Mouse (Mus musculus) forebrain, postnatal 0 days (tissue): ENCODE results near the gene Cdc20. TPM values are rescaled to one million over a fixed set of nuclear protein-coding genes. Genes with fewer than 3 reads are reported as not detected.
A peak's percentile ranks its signal among the peaks of the same experiment; 100 is the strongest.

Experiments
- ATAC-seq: fragments of 200-750 bp; cut with Nextera tagmentation; 2 replicates; pipeline ENCODE4 v1.8.0; 2017; ENCODE audit warnings: mild to moderate bottlenecking, moderate library complexity
- DNase-seq: peaks from one replicate; pipeline ENCODE4 v3.0.0-alpha.2; 2015
- H3K27ac ChIP-seq: fragments of 300-500 bp; sonication (generic); 2 replicates; pipeline ENCODE4 v1.5.1; 2014; ENCODE audit warnings: low read depth, mild to moderate bottlenecking, antibody characterized with exemption, low read length, moderate library complexity, mixed read lengths
- H3K27me3 ChIP-seq: fragments of 300-500 bp; sonication (generic); 2 replicates; pipeline ENCODE4 v1.6.1; 2014; ENCODE audit warnings: mild to moderate bottlenecking, low read length, mixed read lengths; ENCODE audit not compliant: insufficient read depth
- H3K36me3 ChIP-seq: fragments of 300-500 bp; sonication (generic); 2 replicates; pipeline ENCODE4 v1.6.1; 2014; ENCODE audit warnings: mild to moderate bottlenecking, moderate library complexity; ENCODE audit not compliant: insufficient read depth
- H3K4me1 ChIP-seq: fragments of 300-500 bp; sonication (generic); 2 replicates; pipeline ENCODE4 v1.6.1; 2014; ENCODE audit warnings: antibody characterized with exemption; ENCODE audit not compliant: insufficient read depth
- H3K4me2 ChIP-seq: fragments of 300-500 bp; sonication (generic); 2 replicates; pipeline ENCODE4 v1.6.1; 2014; ENCODE audit warnings: low read depth, mild to moderate bottlenecking, moderate library complexity
- H3K4me3 ChIP-seq: fragments of 300-500 bp; sonication (generic); 2 replicates; pipeline ENCODE4 v1.5.1; 2014; ENCODE audit warnings: low read depth, low read length, mixed read lengths
- H3K9ac ChIP-seq: fragments of 300-500 bp; sonication (generic); 2 replicates; pipeline ENCODE4 v1.6.1; 2014; ENCODE audit warnings: mild to moderate bottlenecking
- H3K9me3 ChIP-seq: fragments of 300-500 bp; sonication (generic); 2 replicates; pipeline ENCODE4 v1.6.1; 2016; ENCODE audit warnings: low read length
- CTCF ChIP-seq: sonication (generic); IDR thresholded peaks from 2 replicates; pipeline ENCODE4 v1.5.1; 2016; ENCODE audit warnings: antibody characterized with exemption, control low read depth, low read depth
- WGBS: fragments of 180-500 bp; shearing (Covaris S2); extraction: QIAGEN DNeasy Blood & Tissue Kit; methylation state at CpG from one replicate; pipeline ENCODE4 v1.1.7; 2014; 5-methylcytosine and 5-hydroxymethylcytosine counted together
- polyA plus RNA-seq: library from polyadenylated mRNA; unstranded; fragments of >200 nt; fragmentation: Nextera tagmentation; extraction: Ambion mirVana; gene quantifications from 2 replicates; pipeline ENCODE4 v1.2.1, GENCODE M21; 2015
- total RNA-seq: library from RNA; depleted of rRNA; stranded (reverse); fragments of >200 nt; gene quantifications from 2 replicates; pipeline ENCODE4 v1.2.3, GENCODE M21; 2014

Gene Cdc20
- total and polyA plus RNA-seq, 2 experiments from 2014 or later = 21.6 to 24.1 TPM

GRCm38 (mm10) chr4:118421384-118421783 is 15.8 kb downstream of the Cdc20 start:
- no peaks in the 10 kb centered on the region for H3K9me3 ChIP-seq
- H3K9ac ChIP-seq = no peak overlapping the region
- no peak overlapping the region for H3K27ac ChIP-seq
- H3K27me3 ChIP-seq = no peaks in the 10 kb centered on the region
- no peak overlapping the region for H3K4me2 ChIP-seq
- 98% methylated on average over 3 of the region's 3 CpGs for WGBS
- TF ChIP-seq CTCF = no peak
- DNase-seq (no peak), ATAC-seq (no peak)
- H3K4me1 ChIP-seq = no peaks in the 10 kb centered on the region
- peaks cover 49% of the 10 kb centered on the region for H3K36me3 ChIP-seq
- no peak overlapping the region for H3K4me3 ChIP-seq

DNA sequence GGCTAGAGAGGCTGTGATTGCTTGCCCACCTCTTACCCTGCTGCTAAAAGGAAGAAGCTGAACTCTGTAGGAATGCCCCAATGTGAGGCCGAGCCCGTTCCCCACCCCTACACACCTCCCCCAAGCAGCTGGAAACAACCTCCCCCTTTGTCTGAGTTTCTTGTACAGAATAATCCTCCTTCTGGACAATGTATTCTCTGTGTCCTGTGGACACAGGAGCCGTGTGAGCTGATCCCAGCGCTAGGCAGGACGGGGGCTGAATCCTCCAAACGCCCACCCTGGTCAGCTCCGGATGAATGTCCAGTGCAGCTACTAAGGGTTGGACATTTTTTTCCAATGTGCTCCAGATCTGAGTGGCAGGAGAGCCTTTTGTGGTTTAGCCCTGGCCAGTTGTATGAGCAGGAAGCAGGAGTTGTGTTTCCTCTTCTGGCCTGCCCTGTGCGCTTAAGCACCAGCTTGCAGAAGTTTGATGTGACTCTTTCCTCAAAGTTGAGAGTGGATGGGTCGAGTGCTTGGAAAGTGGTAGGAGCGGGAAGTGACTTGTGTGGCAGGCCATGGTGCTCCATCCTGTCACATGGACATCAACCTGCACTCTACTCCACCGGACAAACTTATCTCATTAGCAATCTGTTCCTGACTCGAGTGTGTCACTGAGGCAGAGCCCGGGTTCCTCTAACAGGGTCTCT is 19.9 kb downstream of the Cdc20 start:
- Histone ChIP-seq H3K27ac (no peak overlapping the region), H3K9me3 (no peaks in the 10 kb centered on the region), H3K9ac (no peak overlapping the region), H3K36me3 (peaks cover 85% of the 10 kb centered on the region), H3K4me2 (no peak overlapping the region), H3K4me1 (no peaks in the 10 kb centered on the region), H3K4me3 (no peak overlapping the region), H3K27me3 (no peaks in the 10 kb centered on the region)
- ATAC-seq = peak; percentile 43; the same call in 1 of the 2 replicates
- WGBS = 76% methylated on average over 13 of the region's 13 CpGs
- no peak for TF ChIP-seq CTCF
- no peak for DNase-seq

DNA sequence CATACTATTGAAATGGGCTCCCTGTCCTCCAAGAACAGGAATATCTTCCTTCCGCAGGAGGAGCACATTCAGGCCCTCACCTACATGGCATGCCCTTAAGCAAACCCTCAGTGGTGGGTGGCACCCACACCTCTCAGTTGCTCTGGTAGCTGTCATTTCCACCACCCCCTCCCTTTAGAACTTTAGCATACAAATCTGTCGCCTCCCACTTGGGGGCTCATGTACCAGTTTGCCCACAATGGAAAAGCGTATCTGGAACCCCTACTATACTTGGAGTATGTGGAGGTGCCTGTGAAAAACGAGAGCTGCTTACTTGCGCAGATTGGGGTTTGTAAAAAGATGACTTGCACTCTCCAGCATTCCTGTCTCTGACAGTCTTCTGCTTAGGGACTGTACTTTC is 20.8 kb downstream of the Cdc20 start:
- Histone ChIP-seq H3K4me1 (no peaks in the 10 kb centered on the region), H3K4me2 (no peak overlapping the region), H3K36me3 (peaks cover 89% of the 10 kb centered on the region), H3K27ac (no peak overlapping the region), H3K9me3 (no peaks in the 10 kb centered on the region), H3K27me3 (no peaks in the 10 kb centered on the region), H3K9ac (no peak overlapping the region), H3K4me3 (no peak overlapping the region)
- no peak for ATAC-seq
- 94% methylated on average over 5 of the region's 5 CpGs for WGBS
- no peak for TF ChIP-seq CTCF
- no peak for DNase-seq

- no peak for ATAC-seq
- no peaks in the 10 kb centered on the region for H3K9me3 ChIP-seq
- no peak for DNase-seq
- no peak overlapping the region for H3K4me2 ChIP-seq
- no peaks in the 10 kb centered on the region for H3K4me1 ChIP-seq
- no peak overlapping the region for H3K27ac ChIP-seq
- no peak for TF ChIP-seq CTCF
- 90% methylated on average over 2 of the region's 2 CpGs for WGBS
- peaks cover 88% of the 10 kb centered on the region for H3K36me3 ChIP-seq
- no peak overlapping the region for H3K9ac ChIP-seq
- no peaks in the 10 kb centered on the region for H3K27me3 ChIP-seq
- no peak overlapping the region for H3K4me3 ChIP-seq
Observed at GRCm38 (mm10) chr4:118415779-118416178, 21.4 kb downstream of the Cdc20 start.

GRCm38 (mm10) chr4:118413553-118413952 is 23.6 kb downstream of the Cdc20 start:
- ATAC-seq (no peak), DNase-seq (no peak)
- Histone ChIP-seq H3K4me1 (0 out of 2 replicates have a peak, but pooled peaks cover 6% of the 10 kb centered on the region), H3K4me3 (no peak overlapping the region), H3K9me3 (no peaks in the 10 kb centered on the region), H3K4me2 (no peak overlapping the region), H3K36me3 (peaks cover 72% of the 10 kb centered on the region), H3K9ac (no peak overlapping the region), H3K27me3 (no peaks in the 10 kb centered on the region), H3K27ac (no peak overlapping the region)
- TF ChIP-seq CTCF = no peak
- 92% methylated on average over 5 of the region's 5 CpGs for WGBS

- ATAC-seq = no peak
Observed at GRCm38 (mm10) chr4:118410871-118411270, 26.3 kb downstream of the Cdc20 start.

GRCm38 (mm10) chr4:118409142-118409900 is 27.8 kb downstream of the Cdc20 start, which contains the start of the genes Szt2 and Med8:
TSS of gene Szt2 (minus strand) at chr4:118409273.
TSS of gene Med8 (plus strand) at chr4:118409337.
- DNase-seq = peak; percentile 90
- Histone ChIP-seq H3K4me3 (peak within 1 kb of the TSS; percentile 85), H3K9ac (peak within 1 kb of the TSS; percentile 87), H3K9me3 (no peaks in the 10 kb centered on the region), H3K4me1 (0 out of 2 replicates have a peak, but pooled peaks cover 6% of the 10 kb centered on the region), H3K27me3 (no peaks in the 10 kb centered on the region), H3K36me3 (peaks cover 37% of the 10 kb centered on the region), H3K27ac (peak within 1 kb of the TSS; percentile 76), H3K4me2 (peak within 1 kb of the TSS; percentile 77)
- ATAC-seq = peak; percentile 97
- TF ChIP-seq CTCF = no peak
- 1% methylated on average over 52 of the region's 53 CpGs for WGBS

More at GRCm38 (mm10) chr4:118410871-118411270, 26.3 kb downstream of the Cdc20 start:
- Histone ChIP-seq H3K9me3 (no peaks in the 10 kb centered on the region), H3K4me1 (0 out of 2 replicates have a peak, but pooled peaks cover 6% of the 10 kb centered on the region), H3K27me3 (no peaks in the 10 kb centered on the region), H3K27ac (no peak overlapping the region), H3K4me3 (no peak overlapping the region), H3K4me2 (no peak overlapping the region), H3K9ac (no peak overlapping the region), H3K36me3 (peaks cover 47% of the 10 kb centered on the region)
- no peak for TF ChIP-seq CTCF
- WGBS = 94% methylated on average over 5 of the region's 5 CpGs
- no peak for DNase-seq
